Mouse (Mus musculus): Measurements from ENCODE around the gene Olfr1341.

DNA sequence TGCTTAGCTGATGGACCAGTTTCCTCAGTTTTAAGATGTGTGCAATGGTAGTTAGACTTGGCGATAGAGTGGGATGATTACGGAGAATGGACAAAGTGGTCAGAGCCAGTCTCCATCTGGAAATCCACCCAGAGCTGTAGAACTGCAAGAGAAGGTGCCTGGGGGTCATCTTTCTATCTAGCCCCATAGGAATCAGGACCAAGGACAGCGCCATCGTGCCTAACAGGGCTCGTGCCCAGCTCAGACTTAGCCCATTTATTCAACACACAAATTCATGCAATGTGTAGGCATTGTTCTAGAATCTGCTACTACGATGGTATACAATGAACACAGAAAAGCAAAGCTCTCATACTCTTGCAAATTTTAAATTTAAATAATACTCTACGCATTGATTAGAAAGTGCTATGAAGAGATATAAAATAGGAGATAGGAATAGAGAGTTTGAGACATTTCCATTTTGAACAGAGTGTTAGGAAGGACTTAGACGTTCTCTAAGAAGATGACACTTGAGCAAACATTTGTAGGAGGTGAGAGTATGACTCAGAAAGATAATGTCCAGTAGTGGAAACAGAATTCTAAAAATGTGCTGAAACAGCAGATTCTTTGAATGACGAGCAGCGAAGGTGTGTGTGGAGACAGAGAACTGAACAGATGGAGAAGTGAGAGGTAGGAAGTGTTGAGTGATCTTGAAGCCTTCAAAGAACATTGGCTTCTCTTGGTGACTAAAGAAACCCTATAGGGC is 18.6 kb downstream of the Olfr1341 start:
- TF ChIP-seq POLR2A (IDR thresholded peaks at IDR 0.05; ENCODE audit: borderline replicate concordance, extremely low read depth, low read depth, low read length), result no peak
- TF ChIP-seq CTCF (IDR thresholded peaks at IDR 0.05; ENCODE audit: insufficient read depth, low read length), result no peak
